Mouse (Mus musculus): ENCODE data around the gene Kif3b. TPM values are rescaled to one million over a fixed set of nuclear protein-coding genes. Genes with fewer than 3 reads are reported as not detected.
"Not testable (repeated sequence)": the region's sequence is repeated elsewhere in the genome, so short reads cannot be mapped to it uniquely, and the experiment has no call there.

Kif3b gene
- polyA plus RNA-seq, 1 experiment from 2014 or later, result 1.8 TPM

- ATAC-seq (ENCODE audit: low read depth), result peak; percentile 77
- H3K9me3 ChIP-seq (replicated peaks); DNase-seq; H3K9ac ChIP-seq; H3K27me3 ChIP-seq; H3K4me3 ChIP-seq (replicated peaks); H3K4me2 ChIP-seq; H3K36me3 ChIP-seq: not testable (repeated sequence)
- 35% methylated on average over 6 of the region's 6 CpGs for WGBS (ENCODE audit: insufficient replicate concordance)
- H3K27ac ChIP-seq, result peak overlapping the region; percentile 64
- H3K4me1 ChIP-seq (replicated peaks), result peaks cover 51% of the 10 kb centered on the region
Observed at GRCm38 (mm10) chr2:153274200-153274918, 16.9 kb upstream of the Kif3b start.

- Histone ChIP-seq H3K4me2 (no peak overlapping the region), H3K36me3 (no peaks in the 10 kb centered on the region), H3K27ac (peak overlapping the region; percentile 64; the same call in 1 of the 2 replicates), H3K4me3 (replicated peaks) (no peak overlapping the region), H3K9me3 (replicated peaks) (no peaks in the 10 kb centered on the region), H3K4me1 (replicated peaks) (peaks cover 46% of the 10 kb centered on the region), H3K9ac (no peak overlapping the region), H3K27me3 (no peaks in the 10 kb centered on the region)
- ATAC-seq (ENCODE audit: low read depth), result no peak
- DNase-seq, result no peak
- WGBS (ENCODE audit: insufficient replicate concordance), result 64% methylated on average over 6 of the region's 6 CpGs
Observed at GRCm38 (mm10) chr2:153274919-153275247, 16.3 kb upstream of the Kif3b start.

- not testable (repeated sequence) for H3K4me2 ChIP-seq; H3K36me3 ChIP-seq; H3K9me3 ChIP-seq (replicated peaks); H3K27me3 ChIP-seq; H3K4me3 ChIP-seq (replicated peaks); H3K27ac ChIP-seq; ATAC-seq (ENCODE audit: low read depth); H3K9ac ChIP-seq; DNase-seq
- H3K4me1 ChIP-seq (replicated peaks), result peaks cover 42% of the 10 kb centered on the region
- WGBS (ENCODE audit: insufficient replicate concordance), result 14% methylated on average over 3 of the region's 3 CpGs
Observed at GRCm38 (mm10) chr2:153275577-153275976, 15.6 kb upstream of the Kif3b start.

- H3K27ac ChIP-seq, result no peak overlapping the region
- H3K9me3 ChIP-seq (replicated peaks), result no peaks in the 10 kb centered on the region
- peaks cover 35% of the 10 kb centered on the region for H3K4me1 ChIP-seq (replicated peaks)
- H3K4me3 ChIP-seq (replicated peaks), result no peak overlapping the region
- ATAC-seq (ENCODE audit: low read depth) (no peak), DNase-seq (no peak)
- H3K27me3 ChIP-seq, result no peaks in the 10 kb centered on the region
- WGBS (ENCODE audit: insufficient replicate concordance), result 68% methylated on average over 8 of the region's 8 CpGs
- no peak overlapping the region for H3K4me2 ChIP-seq
- no peaks in the 10 kb centered on the region for H3K36me3 ChIP-seq
- no peak overlapping the region for H3K9ac ChIP-seq
Observed at GRCm38 (mm10) chr2:153276440-153276839, 14.8 kb upstream of the Kif3b start.

DNA sequence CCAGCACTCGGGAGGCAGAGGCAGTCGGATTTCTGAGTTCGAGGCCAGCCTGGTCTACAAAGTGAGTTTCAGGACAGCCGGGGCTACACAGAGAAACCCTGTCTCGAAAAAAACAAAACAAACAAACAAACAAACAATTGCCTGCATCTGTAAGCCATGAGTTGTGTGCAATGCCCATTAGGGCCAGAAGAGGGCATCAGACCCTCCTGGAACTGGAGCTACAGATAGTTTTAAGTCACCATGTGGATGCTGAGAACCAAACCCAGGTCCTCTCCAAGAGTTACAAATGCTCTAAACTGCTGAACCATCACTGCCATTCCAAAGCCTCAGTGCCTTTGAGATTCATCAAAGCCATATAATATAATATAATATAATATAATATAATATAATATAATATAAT lies 14.4 kb upstream of the Kif3b start:
- H3K4me2 ChIP-seq; H3K4me3 ChIP-seq (replicated peaks); H3K36me3 ChIP-seq; H3K27me3 ChIP-seq; H3K27ac ChIP-seq; H3K9me3 ChIP-seq (replicated peaks); DNase-seq; ATAC-seq (ENCODE audit: low read depth); H3K9ac ChIP-seq: not testable (repeated sequence)
- WGBS (ENCODE audit: insufficient replicate concordance), result 82% methylated on average over 5 of the region's 5 CpGs
- peaks cover 35% of the 10 kb centered on the region for H3K4me1 ChIP-seq (replicated peaks)

- H3K4me1 ChIP-seq (replicated peaks), result peaks cover 28% of the 10 kb centered on the region
- ATAC-seq (ENCODE audit: low read depth) (no peak), DNase-seq (no peak)
- no peak overlapping the region for H3K4me3 ChIP-seq (replicated peaks)
- H3K4me2 ChIP-seq, result no peak overlapping the region
- no peaks in the 10 kb centered on the region for H3K36me3 ChIP-seq
- H3K9me3 ChIP-seq (replicated peaks), result no peaks in the 10 kb centered on the region
- no peak overlapping the region for H3K27ac ChIP-seq
- WGBS (ENCODE audit: insufficient replicate concordance), result 66% methylated on average over 5 of the region's 5 CpGs
- no peak overlapping the region for H3K9ac ChIP-seq
- H3K27me3 ChIP-seq, result no peaks in the 10 kb centered on the region
Observed at GRCm38 (mm10) chr2:153278357-153278756, 12.9 kb upstream of the Kif3b start.

DNA sequence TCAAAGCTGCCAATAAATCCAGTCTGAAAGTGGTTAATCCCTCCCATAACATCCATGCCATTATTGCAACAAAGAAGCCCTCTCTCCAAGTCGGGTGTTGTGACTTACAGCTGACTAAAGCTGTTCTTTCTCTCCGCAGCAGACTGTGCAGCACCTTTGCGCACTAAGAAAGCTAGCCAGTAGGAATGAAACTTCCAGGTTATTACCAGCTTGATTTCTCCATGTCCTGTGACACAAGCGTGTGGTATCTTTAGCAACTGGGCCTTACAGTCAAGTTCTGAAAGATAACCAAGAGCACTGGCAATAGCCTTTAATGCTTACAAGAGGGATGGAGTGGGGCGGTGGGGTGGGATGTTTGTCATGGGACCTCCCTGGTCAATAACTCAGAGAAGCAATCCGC lies 7.3 kb upstream of the Kif3b start:
- WGBS (ENCODE audit: insufficient replicate concordance), result 84% methylated on average over 6 of the region's 6 CpGs
- no peaks in the 10 kb centered on the region for H3K9me3 ChIP-seq (replicated peaks)
- H3K4me3 ChIP-seq (replicated peaks), result no peak overlapping the region
- H3K4me2 ChIP-seq, result no peak overlapping the region
- no peaks in the 10 kb centered on the region for H3K36me3 ChIP-seq
- no peaks in the 10 kb centered on the region for H3K4me1 ChIP-seq (replicated peaks)
- ATAC-seq (ENCODE audit: low read depth) (no peak), DNase-seq (no peak)
- H3K27me3 ChIP-seq, result no peaks in the 10 kb centered on the region
- H3K9ac ChIP-seq, result no peak overlapping the region
- H3K27ac ChIP-seq, result no peak overlapping the region

- Histone ChIP-seq H3K36me3 (no peaks in the 10 kb centered on the region), H3K4me2 (no peak overlapping the region), H3K9ac (no peak overlapping the region), H3K27me3 (no peaks in the 10 kb centered on the region), H3K4me3 (replicated peaks) (no peak overlapping the region), H3K27ac (no peak overlapping the region), H3K9me3 (replicated peaks) (no peaks in the 10 kb centered on the region), H3K4me1 (replicated peaks) (peaks cover 6% of the 10 kb centered on the region)
- no peak for DNase-seq
- ATAC-seq (ENCODE audit: low read depth), result no peak
- WGBS (ENCODE audit: insufficient replicate concordance), result 41% methylated on average over 4 of the region's 4 CpGs
Observed at GRCm38 (mm10) chr2:153286524-153286923, 4.7 kb upstream of the Kif3b start.

- Histone ChIP-seq H3K9me3 (replicated peaks) (no peaks in the 10 kb centered on the region), H3K4me3 (replicated peaks) (no peak overlapping the region), H3K27me3 (no peaks in the 10 kb centered on the region), H3K27ac (no peak overlapping the region), H3K9ac (no peak overlapping the region), H3K4me1 (replicated peaks) (peaks cover 19% of the 10 kb centered on the region), H3K4me2 (no peak overlapping the region), H3K36me3 (no peaks in the 10 kb centered on the region)
- ATAC-seq (ENCODE audit: low read depth) (no peak), DNase-seq (no peak)
- 80% methylated on average over 6 of the region's 6 CpGs for WGBS (ENCODE audit: insufficient replicate concordance)
Observed at GRCm38 (mm10) chr2:153287835-153288234, 3.4 kb upstream of the Kif3b start.

DNA sequence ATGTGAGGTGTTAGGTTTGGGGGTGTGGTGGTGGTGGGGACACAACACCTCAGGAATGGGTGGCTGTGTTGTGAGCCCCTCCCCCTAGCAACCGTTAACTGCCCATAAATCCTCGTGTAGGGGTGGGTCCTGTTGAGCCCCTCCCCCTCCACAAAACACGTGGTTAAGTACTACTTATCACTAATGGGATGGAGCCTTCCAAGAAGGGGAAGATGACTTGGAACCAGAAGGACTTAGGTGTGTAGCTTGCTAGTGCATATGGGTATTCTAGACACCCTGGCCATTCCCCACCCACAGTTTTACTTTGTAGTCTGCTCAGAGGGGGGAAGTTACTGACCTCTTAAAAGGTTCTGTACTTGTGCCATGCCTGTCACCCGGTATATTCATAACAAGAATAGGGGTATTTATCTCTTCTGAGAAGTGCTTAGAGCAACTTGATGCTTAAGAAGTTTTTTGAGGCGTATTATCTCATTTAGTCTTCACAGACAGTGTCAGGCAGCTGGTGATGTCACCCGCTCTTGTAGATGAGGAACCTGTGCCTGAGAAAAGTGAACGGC lies 1.2 kb downstream of the Kif3b start:
- no peaks in the 10 kb centered on the region for H3K27me3 ChIP-seq
- ATAC-seq (ENCODE audit: low read depth), result peak; percentile 61
- peaks cover 27% of the 10 kb centered on the region for H3K4me1 ChIP-seq (replicated peaks)
- no peaks in the 10 kb centered on the region for H3K9me3 ChIP-seq (replicated peaks)
- H3K4me2 ChIP-seq, result peak overlapping the region; percentile 99
- WGBS (ENCODE audit: insufficient replicate concordance), result 13% methylated on average over 7 of the region's 7 CpGs
- H3K36me3 ChIP-seq, result no peaks in the 10 kb centered on the region
- H3K27ac ChIP-seq, result peak overlapping the region; percentile 48; the same call in 1 of the 2 replicates
- H3K4me3 ChIP-seq (replicated peaks), result peak overlapping the region; percentile 95
- DNase-seq, result peak; percentile 58
- peak overlapping the region; percentile 85 for H3K9ac ChIP-seq

GRCm38 (mm10) chr2:153295196-153295595 lies 4.0 kb downstream of the Kif3b start:
- Histone ChIP-seq H3K4me1 (replicated peaks) (peaks cover 40% of the 10 kb centered on the region), H3K27me3 (no peaks in the 10 kb centered on the region), H3K9me3 (replicated peaks) (no peaks in the 10 kb centered on the region), H3K9ac (no peak overlapping the region), H3K27ac (no peak overlapping the region), H3K4me2 (no peak overlapping the region), H3K36me3 (no peaks in the 10 kb centered on the region), H3K4me3 (replicated peaks) (no peak overlapping the region)
- no peak for ATAC-seq (ENCODE audit: low read depth)
- DNase-seq, result no peak
- 78% methylated on average over 4 of the region's 4 CpGs for WGBS (ENCODE audit: insufficient replicate concordance)

DNA sequence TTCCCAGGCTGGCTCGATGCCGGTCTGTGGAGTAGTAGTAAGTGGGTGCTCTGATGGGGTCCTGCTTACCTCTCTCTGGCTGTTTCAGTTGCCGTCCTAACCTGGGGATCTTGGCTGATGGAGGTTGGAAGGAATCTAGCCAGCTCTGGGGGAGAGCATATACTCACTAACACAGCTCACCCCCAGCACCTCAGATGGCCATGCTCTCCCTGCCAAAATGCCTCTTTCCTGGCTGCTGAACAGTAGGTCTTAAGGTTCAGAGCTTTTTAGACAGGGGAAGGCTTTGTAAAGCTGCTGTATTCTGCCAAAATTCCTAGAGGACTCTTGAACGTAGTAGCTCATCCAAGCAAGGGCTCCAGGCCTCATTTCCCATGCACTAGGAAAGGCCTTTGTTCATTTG lies 6.6 kb downstream of the Kif3b start:
- no peak overlapping the region for H3K9ac ChIP-seq
- DNase-seq (no peak), ATAC-seq (ENCODE audit: low read depth) (no peak)
- no peak overlapping the region for H3K27ac ChIP-seq
- 80% methylated on average over 4 of the region's 4 CpGs for WGBS (ENCODE audit: insufficient replicate concordance)
- H3K4me3 ChIP-seq (replicated peaks), result no peak overlapping the region
- no peaks in the 10 kb centered on the region for H3K36me3 ChIP-seq
- H3K27me3 ChIP-seq, result no peaks in the 10 kb centered on the region
- H3K9me3 ChIP-seq (replicated peaks), result no peaks in the 10 kb centered on the region
- H3K4me2 ChIP-seq, result no peak overlapping the region
- H3K4me1 ChIP-seq (replicated peaks), result peaks cover 22% of the 10 kb centered on the region
